Mouse (Mus musculus) fat pad, adult 2 months (tissue): ENCODE data around the gene Acacb.

Source experiments
- DNase-seq: peaks from one replicate; pipeline ENCODE4 v3.0.0-alpha.2; 2011; ENCODE audit warnings: low read depth, low spot score; ENCODE audit errors: extremely low read depth

Acacb gene

DNA sequence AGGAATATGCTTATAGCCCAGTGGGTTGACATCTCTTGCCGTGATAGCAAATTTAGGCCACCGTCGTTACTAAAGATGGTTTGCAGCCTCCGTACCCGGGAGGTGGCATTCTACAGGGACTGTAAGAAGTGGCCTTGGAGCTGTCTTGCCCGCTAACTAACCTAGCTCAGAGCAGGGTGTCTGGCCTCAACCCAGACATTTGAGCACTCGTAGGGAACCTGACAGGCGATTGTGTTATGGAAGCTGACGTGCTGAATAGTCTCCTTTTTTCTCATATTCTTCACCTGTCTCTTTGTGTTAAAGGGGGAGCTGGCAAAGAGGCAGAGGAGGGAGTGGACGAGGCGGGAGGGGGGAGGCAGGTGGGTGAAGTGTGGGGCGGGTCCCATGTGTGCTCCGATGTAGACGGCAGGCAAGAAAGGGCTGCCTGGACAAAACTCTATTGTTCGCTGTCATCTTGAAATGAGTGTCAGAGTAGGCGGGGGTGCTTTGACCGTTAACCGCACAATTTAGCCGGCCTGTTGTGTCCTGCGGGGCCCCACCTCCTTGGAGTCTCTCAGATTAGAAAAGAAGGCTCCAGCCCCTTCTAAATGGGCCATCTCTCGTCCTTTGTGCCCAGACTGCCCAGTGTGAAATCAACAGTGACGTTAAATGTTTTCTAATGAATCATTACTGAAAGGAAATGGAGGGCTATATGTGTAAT lies 153.0 kb downstream of the Acacb start:
- no peak for DNase-seq

DNA sequence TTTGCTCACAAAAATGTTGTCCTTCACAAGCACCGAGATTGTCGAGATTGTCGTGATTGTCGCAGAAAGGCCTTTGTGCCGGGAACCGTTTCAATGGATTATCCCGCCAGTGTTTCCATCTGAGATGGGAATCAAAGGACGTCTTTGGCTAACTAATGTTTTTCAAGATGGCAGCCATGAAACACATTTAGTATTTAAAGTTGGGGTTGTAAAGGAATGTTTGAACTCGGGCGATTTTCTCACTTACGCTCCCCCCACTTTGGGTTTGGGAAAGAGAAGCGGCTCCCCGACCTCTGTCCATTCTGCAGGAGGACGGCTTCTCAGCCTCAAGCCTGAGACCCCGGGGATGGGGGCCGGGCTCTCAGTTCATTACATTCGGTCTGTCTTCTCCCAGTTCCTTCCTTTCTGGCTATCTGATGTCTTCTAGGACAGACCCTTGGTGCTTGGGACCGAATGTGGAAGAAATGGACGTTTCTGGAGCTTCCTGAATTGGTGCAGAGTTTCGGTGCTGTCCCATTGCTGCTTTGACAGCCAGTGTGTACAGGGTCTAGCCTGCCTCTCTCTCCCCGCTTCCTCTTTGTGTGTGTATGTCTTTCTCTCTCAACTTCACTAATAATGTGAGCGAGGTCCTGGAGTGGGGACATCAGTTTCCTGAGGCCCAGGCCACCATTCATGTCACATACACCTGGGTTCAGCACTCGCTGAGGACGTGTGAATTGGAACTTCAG lies 153.7 kb downstream of the Acacb start:
- DNase-seq = no peak
